Mouse (Mus musculus) bone marrow, adult 2 months (tissue): Measurements from ENCODE around the gene Btnl6.

ENCODE experiments used
- CTCF ChIP-seq: fragments of 200-500 bp; IDR thresholded peaks from 2 replicates; pipeline ENCODE4 v1.5.1; 2011; ENCODE audit warnings: low read length, control low read depth; ENCODE audit not compliant: control insufficient read depth, insufficient read depth
- POLR2A ChIP-seq: fragments of 200-500 bp; IDR thresholded peaks from 2 replicates; pipeline ENCODE4 v1.6.1; 2011; ENCODE audit warnings: low read depth, mild to moderate bottlenecking, control low read depth, low read length, borderline replicate concordance; ENCODE audit not compliant: control insufficient read depth

GRCm38 (mm10) chr17:34560438-34560837, 43.3 kb upstream of the Btnl6 start:
- TF ChIP-seq CTCF, result no peak; the same call in 1 of the 2 replicates
- no peak for TF ChIP-seq POLR2A
